Mouse (Mus musculus) gastrocnemius, adult 2 months (tissue): ENCODE measurements around the gene Lsm10. TPM values are rescaled to one million over a fixed set of nuclear protein-coding genes. Genes with fewer than 3 reads are reported as not detected.

Source experiments
- DNase-seq: peaks from one replicate; pipeline ENCODE4 v3.0.0; 2022
- H3K27ac ChIP-seq: fragments of 200-600 bp; 2 replicates; pipeline ENCODE4 v1.8.1; 2022; ENCODE audit warnings: mild to moderate bottlenecking
- H3K4me3 ChIP-seq: fragments of 200-600 bp; 2 replicates; pipeline ENCODE4 v1.8.1; 2022; ENCODE audit warnings: mild to moderate bottlenecking, moderate library complexity
- CTCF ChIP-seq: fragments of 200-600 bp; IDR thresholded peaks from 2 replicates; pipeline ENCODE4 v1.8.1; 2022; ENCODE audit warnings: antibody characterized with exemption, mild to moderate bottlenecking, moderate library complexity
- intact Hi-C: fragments of 180-260 bp; cut with DNase I; formaldehyde crosslinking; loops from one replicate; pipeline ENCODE4 v1.15.1; 2025
- total RNA-seq, 2 experiments: library from RNA; stranded (reverse); gene quantifications; 2 replicates each; pipeline ENCODE4 v1.2.3; 2021

The Lsm10 gene
- total RNA-seq, 2 experiments from 2014 or later = 7.3 to 7.4 TPM

DNA sequence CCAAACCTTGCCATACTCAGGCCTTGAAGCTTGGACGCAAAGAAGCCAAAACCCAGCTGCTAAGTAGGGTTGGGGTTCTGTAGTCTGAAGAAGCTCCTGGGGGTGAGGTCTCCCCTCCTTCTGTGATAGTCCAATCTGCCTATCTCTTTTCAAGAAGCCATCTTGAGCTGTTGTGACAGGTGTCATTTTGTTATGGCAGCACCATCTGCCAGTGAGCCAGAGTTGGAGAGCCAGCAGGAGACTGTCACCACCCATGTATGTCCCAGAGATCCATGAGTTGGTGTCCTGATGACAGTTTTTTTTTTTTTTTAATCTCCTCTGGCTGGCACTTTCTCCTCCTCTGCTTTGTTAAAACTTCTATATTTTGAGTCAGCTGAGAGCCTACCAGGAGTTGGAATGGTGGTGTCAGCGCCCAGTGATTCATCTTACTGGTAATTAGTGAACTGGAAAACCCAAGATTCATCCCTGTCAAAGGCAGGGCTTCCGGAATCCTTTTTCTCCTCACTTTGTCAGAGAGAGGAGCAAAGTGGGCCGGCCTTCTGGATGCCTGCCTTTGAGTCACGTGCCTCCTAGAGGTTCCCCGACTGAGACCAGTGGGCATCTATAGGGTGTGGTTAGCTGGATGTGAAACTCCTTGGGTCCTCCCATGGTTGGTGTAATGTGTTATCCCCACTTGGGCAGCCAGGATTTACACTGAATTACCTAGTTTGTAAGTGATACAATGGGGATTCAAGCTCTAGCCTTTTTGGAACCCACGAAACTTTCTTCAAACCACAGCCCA is 5.8 kb downstream of the Lsm10 start:
- peak; percentile 56 for DNase-seq

GRCm38 (mm10) chr4:126103057-126103581 is 6.7 kb downstream of the Lsm10 start:
- TF ChIP-seq CTCF = no peak
- intact Hi-C loops = no loop called here
- Histone ChIP-seq H3K27ac (peak overlapping the region; percentile 97), H3K4me3 (peak overlapping the region; percentile 86)
- peak; percentile 95 for DNase-seq

More for the DNA sequence above, 5.8 kb downstream of the Lsm10 start:
- no peak for TF ChIP-seq CTCF
- peak overlapping the region; percentile 97 for H3K27ac ChIP-seq
- H3K4me3 ChIP-seq = peak overlapping the region; percentile 86
- intact Hi-C loops = no loop called here

GRCm38 (mm10) chr4:126103590-126104068 is 7.2 kb downstream of the Lsm10 start, which contains the start of gene Stk40:
TSS of gene Stk40 (plus strand) at chr4:126103957.
- TF ChIP-seq CTCF = peak; percentile 68
- Histone ChIP-seq H3K27ac (peak within 1 kb of the TSS; percentile 97), H3K4me3 (peak within 1 kb of the TSS; percentile 86)
- intact Hi-C loops = no loop called here
- peak; percentile 97 for DNase-seq

GRCm38 (mm10) chr4:126104261-126105075 is 8.0 kb downstream of the Lsm10 start:
- Histone ChIP-seq H3K4me3 (peak overlapping the region; percentile 86), H3K27ac (peak overlapping the region; percentile 97)
- DNase-seq = peak; percentile 55
- intact Hi-C loops = no loop called here
- TF ChIP-seq CTCF = no peak

DNA sequence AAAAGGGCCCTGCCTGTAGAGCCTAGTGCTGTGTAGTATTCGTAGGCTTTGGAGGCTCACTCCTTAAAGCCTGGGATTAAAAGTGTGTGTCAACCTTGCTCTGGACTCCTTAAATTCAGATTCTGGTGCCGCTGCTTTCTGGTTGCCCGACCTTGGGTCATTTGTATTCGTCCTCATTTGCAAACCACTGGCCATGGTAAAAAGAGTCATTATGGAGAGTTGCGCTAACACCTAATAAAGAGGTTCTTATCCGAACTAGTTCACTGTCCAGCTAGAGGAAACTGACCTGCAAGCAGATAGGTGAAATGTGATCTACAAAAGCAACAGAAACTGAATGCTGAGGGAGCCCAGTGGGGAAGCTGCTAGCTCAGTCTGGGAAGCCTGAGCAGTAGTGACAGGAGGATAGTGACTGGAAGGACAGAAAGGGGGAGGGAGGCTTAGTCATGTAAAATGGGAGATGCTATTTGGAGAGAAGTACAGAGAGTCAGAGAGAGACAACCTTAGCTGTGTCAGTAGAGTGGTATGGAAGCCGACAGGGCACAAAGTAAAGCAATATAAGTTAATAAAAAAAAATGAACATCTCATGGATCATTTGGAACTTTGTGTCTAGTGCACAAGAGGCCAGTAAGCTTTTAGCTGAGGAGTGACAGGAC is 8.8 kb downstream of the Lsm10 start:
- no peak for TF ChIP-seq CTCF
- no peak for DNase-seq
- Histone ChIP-seq H3K27ac (peak overlapping the region; percentile 97), H3K4me3 (peak overlapping the region; percentile 86)
- intact Hi-C loops = no loop called here

GRCm38 (mm10) chr4:126108061-126108740 is 11.8 kb downstream of the Lsm10 start:
- H3K4me3 ChIP-seq = peak overlapping the region; percentile 35
- intact Hi-C loops = no loop called here

DNA sequence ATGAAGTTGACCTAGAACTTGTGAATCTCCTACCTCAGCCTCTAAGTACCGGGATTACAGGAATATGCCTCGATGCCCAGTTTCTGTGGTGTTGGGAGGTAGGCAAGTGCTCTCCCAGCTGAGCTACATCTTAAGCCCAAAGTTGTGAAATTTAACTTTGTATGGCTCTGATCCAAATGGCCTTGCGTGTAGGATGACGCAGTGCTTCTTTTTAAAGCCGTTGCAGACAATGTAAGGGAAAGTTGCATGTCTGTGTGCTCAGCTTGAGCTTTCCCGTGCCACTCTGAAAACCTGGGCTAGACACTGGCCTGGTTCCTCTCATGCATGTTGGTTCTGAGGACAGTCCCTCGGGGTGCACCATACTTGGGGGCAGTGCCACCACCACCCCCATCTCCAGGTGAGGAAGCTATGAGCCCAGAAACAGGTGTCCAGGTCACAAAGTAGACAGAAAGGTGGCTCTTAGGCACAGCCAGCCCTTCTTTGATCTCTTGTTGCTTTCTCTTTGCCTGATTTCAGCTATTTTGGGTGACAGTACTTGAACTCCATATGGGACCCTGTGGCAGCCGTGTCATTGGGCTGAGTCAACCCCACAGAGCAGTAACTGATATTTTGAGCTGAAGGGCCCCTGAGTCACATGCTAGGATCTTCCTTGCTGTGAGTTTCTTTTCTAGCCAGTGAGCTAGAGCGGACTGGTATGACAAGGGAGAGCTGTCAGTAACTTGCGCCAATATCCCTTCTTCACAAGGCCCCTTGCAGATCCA is 13.4 kb downstream of the Lsm10 start:
- Histone ChIP-seq H3K27ac (peak overlapping the region; percentile 97), H3K4me3 (peak overlapping the region; percentile 65)
- intact Hi-C loops = no loop called here
- no peak for TF ChIP-seq CTCF
- DNase-seq = peak; percentile 48

More at GRCm38 (mm10) chr4:126108061-126108740, 11.8 kb downstream of the Lsm10 start:
- DNase-seq = peak; percentile 49
- no peak for TF ChIP-seq CTCF
- H3K27ac ChIP-seq = peak overlapping the region; percentile 97

- TF ChIP-seq CTCF = peak; percentile 43
- H3K27ac ChIP-seq = peak overlapping the region; percentile 97
- peak; percentile 89 for DNase-seq
- intact Hi-C loops = no loop called here
- peak overlapping the region; percentile 65 for H3K4me3 ChIP-seq
Measured at GRCm38 (mm10) chr4:126110374-126111152, 14.1 kb downstream of the Lsm10 start.

GRCm38 (mm10) chr4:126111153-126111549 is 14.7 kb downstream of the Lsm10 start:
- DNase-seq = peak; percentile 59
- TF ChIP-seq CTCF = no peak
- peak overlapping the region; percentile 65 for H3K4me3 ChIP-seq
- H3K27ac ChIP-seq = peak overlapping the region; percentile 97
- intact Hi-C loops = no loop called here

GRCm38 (mm10) chr4:126113243-126113642 is 16.8 kb downstream of the Lsm10 start:
- DNase-seq = peak; percentile 83
- Histone ChIP-seq H3K4me3 (peak overlapping the region; percentile 46), H3K27ac (peak overlapping the region; percentile 97)
- intact Hi-C loops = loop anchor here (1.0 kb wide), 1 partner anchor 27 kb away; no protein-coding TSS in a partner anchor
- no peak for TF ChIP-seq CTCF
